Mouse (Mus musculus) liver, adult 2 months (tissue): ENCODE measurements around the gene Itgad.

Experiments
- CTCF ChIP-seq: fragments of 200-500 bp; IDR thresholded peaks from 2 replicates; pipeline ENCODE4 v1.5.1; 2011; ENCODE audit warnings: low read depth, low read length, control low read depth
- POLR2A ChIP-seq: fragments of 200-500 bp; IDR thresholded peaks from 2 replicates; pipeline ENCODE4 v1.6.1; 2011; ENCODE audit warnings: low read length, control low read depth; ENCODE audit not compliant: insufficient read depth; ENCODE audit errors: extremely low read depth

GRCm38 (mm10) chr7:128133596-128133995 is 20.6 kb upstream of the Itgad start:
- TF ChIP-seq CTCF = no peak
- TF ChIP-seq POLR2A = no peak
